9 mouse cellular contexts compared by ENCODE assay signal in the genomic region with DNA sequence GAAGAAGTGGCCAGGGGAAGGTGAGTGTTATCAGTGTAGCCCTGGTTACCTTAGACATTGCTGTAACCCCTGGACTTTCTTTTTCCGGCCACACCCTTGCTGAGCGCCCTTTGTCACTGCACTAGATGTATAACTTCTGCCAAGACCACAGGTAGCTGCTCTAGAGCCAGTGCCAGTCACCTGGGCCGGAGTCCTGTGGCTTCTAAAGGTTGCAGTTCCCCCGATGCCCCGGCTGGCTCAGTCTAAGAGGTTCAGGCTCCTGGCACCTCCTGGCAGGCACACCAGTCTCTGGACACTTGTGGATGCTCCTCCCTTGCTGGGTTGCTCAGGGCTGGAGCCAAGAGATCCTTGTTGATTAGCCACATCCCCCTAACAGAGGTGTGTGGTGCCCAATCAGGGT. TPM values are rescaled to one million over a fixed set of nuclear protein-coding genes. Genes with fewer than 3 reads are reported as not detected.
DNase-seq lines count a peak whose midpoint lies in the region; ATAC-seq and TF ChIP-seq lines count a peak whose summit lies in the region.
"Had no signal": no experiment of that assay in that cellular context is flagged by ENCODE, and none has a peak within 500 bp of the region (broad histone marks: within the 10 kb centered on the region; RNA-seq: fewer than 3 reads in every experiment).

A gene (minus strand): TSS at position 225 of the 400 bp plus-strand sequence.

- no peak for TF ChIP-seq POLR2A in lung, adult 2 months (IDR thresholded peaks at IDR 0.05; ENCODE audit: borderline replicate concordance, extremely low read depth, low read depth, low read length)

- H3K9ac ChIP-seq in intestine, embryonic 15.5 days, result peak within 1 kb of the TSS; percentile 33
- H3K9ac ChIP-seq: neural tube, embryonic 13.5 days had no signal

- WGBS in lung, adult 2 months, result 63% methylated on average over 5 of the region's 5 CpGs
- WGBS in intestine, embryonic 15.5 days, result 72% methylated on average over 5 of the region's 5 CpGs

- H3K4me2 ChIP-seq in intestine, embryonic 15.5 days (replicated peaks), result peak within 1 kb of the TSS; percentile 54
- H3K4me2 ChIP-seq: neural tube, embryonic 13.5 days had no signal

- no peak for TF ChIP-seq CTCF in lung, adult 2 months (IDR thresholded peaks at IDR 0.05; ENCODE audit: insufficient read depth, low read length)

- H3K36me3 ChIP-seq in intestine, embryonic 15.5 days, result no peaks in the 10 kb centered on the region
- H3K36me3 ChIP-seq: neural tube, embryonic 13.5 days had no signal

- H3K4me3 ChIP-seq in lung, adult 2 months (replicated peaks; ENCODE audit: extremely low read depth, low read depth, low read length), result peak within 1 kb of the TSS; percentile 55
- H3K4me3 ChIP-seq in intestine, embryonic 15.5 days (replicated peaks), result peak within 1 kb of the TSS; percentile 32
- H3K4me3 ChIP-seq: neural tube, embryonic 13.5 days had no signal

- ATAC-seq in activated CD4-positive, CD25-positive, alpha-beta regulatory T cell, adult 4 months, result peak; percentile 11
- peak; percentile 51 for ATAC-seq in intestine, embryonic 15.5 days
- ATAC-seq in monocyte, adult 5-6 weeks (replicated peaks; ENCODE audit: insufficient number of reproducible peaks, low FRiP score, low TSS enrichment, poor library complexity, severe bottlenecking), result no peak

- H3K27ac ChIP-seq in intestine, embryonic 15.5 days, result peak within 1 kb of the TSS; percentile 93
- H3K27ac ChIP-seq: neural tube, embryonic 13.5 days had no signal

- no peaks in the 10 kb centered on the region for H3K9me3 ChIP-seq in intestine, embryonic 15.5 days
- H3K9me3 ChIP-seq: neural tube, embryonic 13.5 days had no signal

- no peak for DNase-seq in lung, adult 2 months
- no peak for DNase-seq in lung, adult 18-20 months
- no peak for DNase-seq in urinary bladder, postnatal 10 days (ENCODE audit: low spot score)
- no peak for DNase-seq in frontal cortex, postnatal 10 days (ENCODE audit: low spot score in 2 of 2)
- DNase-seq: cerebellum, postnatal 36 days had no signal

- H3K4me1 ChIP-seq in lung, adult 2 months (ENCODE audit: control insufficient read depth, insufficient read depth, low read length), result peaks cover 12% of the 10 kb centered on the region
- H3K4me1 ChIP-seq in intestine, embryonic 15.5 days (replicated peaks), result peaks cover 44% of the 10 kb centered on the region
- H3K4me1 ChIP-seq: neural tube, embryonic 13.5 days had no signal

- no peaks in the 10 kb centered on the region for H3K27me3 ChIP-seq in intestine, embryonic 15.5 days (replicated peaks)

RNA-seq across cellular contexts. Expression of the gene that starts here (rescaled TPM):
- polyA plus RNA-seq in lung, adult 2 months (2012; rRNA removed), result 23.5 and 26.4 TPM in 2 replicates
- polyA plus RNA-seq in activated CD4-positive, CD25-positive, alpha-beta regulatory T cell, adult 4 months (2017; shearing (Covaris generic)), result 10 to 100 TPM; 62.2 to 87.1 TPM
- 24.2 and 25.6 TPM in 2 replicates for polyA plus RNA-seq in intestine, embryonic 15.5 days (2015; fragmentation: Nextera tagmentation; extraction: Ambion mirVana)
- total RNA-seq in monocyte, adult 5-6 weeks (2017), result 315 to 366 TPM (median 360 TPM) in 3 replicates
